Mouse (Mus musculus): ENCODE data around the gene Slc25a13. TPM values are rescaled to one million over a fixed set of nuclear protein-coding genes. Genes with fewer than 3 reads are reported as not detected.
A peak's percentile ranks its signal among the peaks of the same experiment; 100 is the strongest.

Gene Slc25a13
- total and polyA plus RNA-seq, 3 experiments = 15.6 to 16.7 TPM; not detected in 1

DNA sequence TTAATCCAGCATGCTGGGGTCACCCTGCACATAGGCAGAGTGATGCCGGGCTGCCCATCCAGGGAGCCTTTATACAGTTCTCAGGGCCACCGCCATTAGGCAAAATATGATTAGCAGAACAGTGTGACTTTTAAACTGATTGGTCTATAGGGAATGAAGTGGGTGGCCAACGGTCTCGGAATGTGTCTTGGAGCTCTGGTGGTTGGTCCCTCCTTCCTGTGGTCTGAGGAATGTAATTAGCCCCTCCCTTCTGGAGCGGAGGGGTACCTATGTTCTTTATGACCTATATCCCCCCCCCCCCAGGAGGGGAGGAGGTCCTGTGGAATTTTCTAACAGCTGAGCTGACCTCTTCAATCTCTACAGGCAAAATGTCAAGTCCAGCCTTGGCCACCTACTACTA lies 77.9 kb downstream of the Slc25a13 start:
- H3K4me1 ChIP-seq (ENCODE audit: control insufficient read depth in 1 of 2, insufficient read depth in 2 of 2, low read length in 2 of 2) = no peaks in the 10 kb centered on the region
- H3K9ac ChIP-seq (ENCODE audit: control insufficient read depth, low read depth, low read length, poor library complexity, severe bottlenecking) = no peak overlapping the region
- no peak overlapping the region for H3K27ac ChIP-seq (ENCODE audit: control insufficient read depth, low read depth, low read length)
- no peaks in the 10 kb centered on the region for H3K79me2 ChIP-seq (ENCODE audit: control insufficient read depth, insufficient read depth, low read length, poor library complexity)
- H3K4me3 ChIP-seq (ENCODE audit: control insufficient read depth in 1 of 2, insufficient read depth in 1 of 2, low read depth in 2 of 2, low read length in 2 of 2) = no peak overlapping the region
- H3K9me3 ChIP-seq (replicated peaks; ENCODE audit: insufficient read depth, low read length) = no peaks in the 10 kb centered on the region
- no peak for TF ChIP-seq ETS1 (IDR thresholded peaks at IDR 0.05; ENCODE audit: low read depth, low read length)
- no peak for TF ChIP-seq MAZ (IDR thresholded peaks at IDR 0.05; ENCODE audit: low read depth, low read length)
- TF ChIP-seq JUND (IDR thresholded peaks at IDR 0.05; ENCODE audit: low read depth, low read length) = no peak
- no peak for TF ChIP-seq EP300 (IDR thresholded peaks at IDR 0.05; ENCODE audit: low read depth in 1 of 2, low read length in 2 of 2)
- TF ChIP-seq POLR2AphosphoS5 (IDR thresholded peaks at IDR 0.05; ENCODE audit: borderline replicate concordance, low read depth, low read length) = no peak
- TF ChIP-seq CTCF (IDR thresholded peaks at IDR 0.05 in 2 of 3, conservative IDR thresholded peaks at IDR 0.05 in 1 of 3; ENCODE audit: control insufficient read depth in 1 of 3, insufficient read depth in 1 of 3, low read depth in 2 of 3, low read length in 3 of 3, poor library complexity in 1 of 3, severe bottlenecking in 1 of 3) = no peak
- TF ChIP-seq ZNF384 (IDR thresholded peaks at IDR 0.05; ENCODE audit: low read depth, low read length) = no peak
- no peak for TF ChIP-seq MAX (IDR thresholded peaks at IDR 0.05; ENCODE audit: low read length)
- no peak for TF ChIP-seq RCOR1 (IDR thresholded peaks at IDR 0.05; ENCODE audit: low read depth, low read length)
- TF ChIP-seq UBTF (IDR thresholded peaks at IDR 0.05; ENCODE audit: borderline replicate concordance, insufficient read depth, low read depth, low read length) = no peak
- no peak for TF ChIP-seq TCF12 (IDR thresholded peaks at IDR 0.05; ENCODE audit: low read depth, low read length)
- TF ChIP-seq ELF1 (IDR thresholded peaks at IDR 0.05; ENCODE audit: low read depth, low read length) = no peak
- TF ChIP-seq SIN3A (IDR thresholded peaks at IDR 0.05; ENCODE audit: low read length) = no peak
- no peak for TF ChIP-seq MAFK (IDR thresholded peaks at IDR 0.05; ENCODE audit: borderline replicate concordance, low read depth, low read length)
- TF ChIP-seq POLR2AphosphoS2 (IDR thresholded peaks at IDR 0.05; ENCODE audit: low read length) = no peak
- no peak for TF ChIP-seq MEF2A (IDR thresholded peaks at IDR 0.05; ENCODE audit: extremely low read depth, insufficient replicate concordance, low read depth, low read length, poor library complexity, severe bottlenecking)
- no peaks in the 10 kb centered on the region for H3K36me3 ChIP-seq (ENCODE audit: control insufficient read depth in 1 of 2, insufficient read depth in 2 of 2, low read length in 2 of 2)
- no peaks in the 10 kb centered on the region for H3K27me3 ChIP-seq (ENCODE audit: control insufficient read depth in 1 of 2, insufficient read depth in 2 of 2, low read length in 2 of 2)
- DNase-seq (ENCODE audit: low read depth, low spot score) = no peak

DNA sequence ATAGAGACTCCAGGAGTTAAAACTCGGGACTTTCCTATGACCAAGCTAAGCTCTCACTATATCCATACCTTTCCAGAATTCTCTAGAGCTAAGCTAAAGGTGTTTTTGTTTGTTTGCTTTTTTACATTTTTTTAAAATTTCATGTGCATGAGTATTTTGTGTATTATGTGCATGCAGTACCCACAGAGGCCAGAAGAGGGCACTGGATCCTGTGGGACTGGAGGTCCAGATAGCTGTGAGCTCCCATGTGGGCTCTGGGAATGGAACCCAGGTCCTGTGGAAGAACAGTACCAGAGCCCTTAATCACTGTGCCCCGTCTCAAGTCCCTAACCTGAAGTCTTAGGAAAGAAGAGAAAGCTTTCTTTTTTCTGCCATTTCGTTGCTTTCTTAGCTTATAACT lies 80.2 kb downstream of the Slc25a13 start:
- H3K36me3 ChIP-seq (ENCODE audit: control insufficient read depth in 1 of 2, insufficient read depth in 2 of 2, low read length in 2 of 2) = no peaks in the 10 kb centered on the region
- TF ChIP-seq MYB (IDR thresholded peaks at IDR 0.05; ENCODE audit: low read depth, low read length) (no peak), BHLHE40 (IDR thresholded peaks at IDR 0.05; ENCODE audit: borderline replicate concordance, low read depth, low read length) (no peak), CTCF (IDR thresholded peaks at IDR 0.05 in 2 of 3, conservative IDR thresholded peaks at IDR 0.05 in 1 of 3; ENCODE audit: control insufficient read depth in 1 of 3, insufficient read depth in 1 of 3, low read depth in 2 of 3, low read length in 3 of 3, poor library complexity in 1 of 3, severe bottlenecking in 1 of 3) (peak; percentile 44 to 69 (median 49)), POLR2A (IDR thresholded peaks at IDR 0.05; ENCODE audit: control insufficient read depth in 1 of 2, insufficient read depth in 1 of 2, low read depth in 1 of 2, low read length in 2 of 2, poor library complexity in 1 of 2) (no peak), RAD21 (IDR thresholded peaks at IDR 0.05; ENCODE audit: low read depth, low read length) (peak; percentile 42), TCF12 (IDR thresholded peaks at IDR 0.05; ENCODE audit: low read depth, low read length) (no peak), SMC3 (IDR thresholded peaks at IDR 0.05; ENCODE audit: low read depth, low read length) (peak; percentile 38), HCFC1 (IDR thresholded peaks at IDR 0.05; ENCODE audit: low read depth, low read length) (no peak), MYC (IDR thresholded peaks at IDR 0.05; ENCODE audit: low read depth, low read length) (no peak), GATA1 (IDR thresholded peaks at IDR 0.05; ENCODE audit: low read depth, low read length) (no peak), POLR2AphosphoS5 (IDR thresholded peaks at IDR 0.05; ENCODE audit: borderline replicate concordance, low read depth, low read length) (no peak), ETS1 (IDR thresholded peaks at IDR 0.05; ENCODE audit: low read depth, low read length) (no peak), GABPA (IDR thresholded peaks at IDR 0.05; ENCODE audit: low read depth, low read length) (no peak), MAFK (IDR thresholded peaks at IDR 0.05; ENCODE audit: borderline replicate concordance, low read depth, low read length) (no peak), JUND (IDR thresholded peaks at IDR 0.05; ENCODE audit: low read depth, low read length) (no peak), CHD1 (IDR thresholded peaks at IDR 0.05; ENCODE audit: low read depth, low read length) (no peak)
- no peaks in the 10 kb centered on the region for H3K27me3 ChIP-seq (ENCODE audit: control insufficient read depth in 1 of 2, insufficient read depth in 2 of 2, low read length in 2 of 2)
- no peaks in the 10 kb centered on the region for H3K79me2 ChIP-seq (ENCODE audit: control insufficient read depth, insufficient read depth, low read length, poor library complexity)
- H3K9ac ChIP-seq (ENCODE audit: control insufficient read depth, low read depth, low read length, poor library complexity, severe bottlenecking) = no peak overlapping the region
- DNase-seq (ENCODE audit: low read depth, low spot score) = peak; percentile 20
- no peaks in the 10 kb centered on the region for H3K4me1 ChIP-seq (ENCODE audit: control insufficient read depth in 1 of 2, insufficient read depth in 2 of 2, low read length in 2 of 2)
- no peaks in the 10 kb centered on the region for H3K9me3 ChIP-seq (replicated peaks; ENCODE audit: insufficient read depth, low read length)
- no peak overlapping the region for H3K4me3 ChIP-seq (ENCODE audit: control insufficient read depth in 1 of 2, insufficient read depth in 1 of 2, low read depth in 2 of 2, low read length in 2 of 2)
- H3K27ac ChIP-seq (ENCODE audit: control insufficient read depth, low read depth, low read length) = no peak overlapping the region
